16 mouse cellular contexts compared by ENCODE assay signal in genomic region chr13:102070740-102071139, GRCm38 (mm10).
DNase-seq lines count a peak whose midpoint lies in the region; ATAC-seq lines count a peak whose summit lies in the region.
"Had no signal": no experiment of that assay in that cellular context is flagged by ENCODE, and none has a peak within 500 bp of the region (broad histone marks: within the 10 kb centered on the region; RNA-seq: fewer than 3 reads in every experiment).

No protein-coding gene starts in this region.

- H3K36me3 ChIP-seq in embryonic facial prominence, embryonic 11.5 days (replicated peaks; ENCODE audit: control insufficient read depth, insufficient read depth, low read depth, low read length): no peaks in the 10 kb centered on the region
- H3K36me3 ChIP-seq in embryonic facial prominence, embryonic 10.5 days (replicated peaks): no peaks in the 10 kb centered on the region
- no peaks in the 10 kb centered on the region for H3K36me3 ChIP-seq in embryonic facial prominence, embryonic 13.5 days
- H3K36me3 ChIP-seq: heart, embryonic 15.5 days; lung, embryonic 15.5 days; neural tube, embryonic 13.5 days had no signal

- no peak overlapping the region for H3K4me3 ChIP-seq in embryonic facial prominence, embryonic 11.5 days (ENCODE audit: low read depth, low read length)
- no peak overlapping the region for H3K4me3 ChIP-seq in embryonic facial prominence, embryonic 10.5 days
- H3K4me3 ChIP-seq in embryonic facial prominence, embryonic 13.5 days: no peak overlapping the region
- H3K4me3 ChIP-seq: heart, embryonic 15.5 days; left cerebral cortex, adult 2 months; lung, embryonic 15.5 days; megakaryocyte, embryonic 14.5 days; neural tube, embryonic 13.5 days had no signal

- no peak overlapping the region for H3K4me2 ChIP-seq in embryonic facial prominence, embryonic 11.5 days (ENCODE audit: low read depth, low read length)
- no peak overlapping the region for H3K4me2 ChIP-seq in embryonic facial prominence, embryonic 13.5 days
- H3K4me2 ChIP-seq: heart, embryonic 15.5 days; hindbrain, embryonic 14.5 days; lung, embryonic 15.5 days; neural tube, embryonic 13.5 days had no signal

- no peaks in the 10 kb centered on the region for H3K9me3 ChIP-seq in embryonic facial prominence, embryonic 11.5 days (replicated peaks; ENCODE audit: control insufficient read depth, low read length)
- no peaks in the 10 kb centered on the region for H3K9me3 ChIP-seq in embryonic facial prominence, embryonic 10.5 days
- no peaks in the 10 kb centered on the region for H3K9me3 ChIP-seq in embryonic facial prominence, embryonic 13.5 days
- H3K9me3 ChIP-seq: heart, embryonic 15.5 days; lung, embryonic 15.5 days; megakaryocyte, embryonic 14.5 days; neural tube, embryonic 13.5 days had no signal

- DNase-seq in embryonic facial prominence, embryonic 11.5 days (ENCODE audit: low spot score): peak; percentile 4
- no peak for DNase-seq in embryonic facial prominence, embryonic 10.5 days (ENCODE audit: low spot score)
- peak; percentile 15 for DNase-seq in 3T3-L1 (ENCODE audit: low read depth, low spot score)
- DNase-seq in telencephalon, adult 2 months (ENCODE audit: low read depth, low spot score): peak; percentile 5
- DNase-seq in right cerebral cortex, postnatal 25 days: no peak
- DNase-seq in embryo, embryonic 11 days: no peak
- DNase-seq in kidney, postnatal 36 days: no peak
- DNase-seq: cerebellum, adult 8-10 months; kidney, adult 8-10 months had no signal

- no peaks in the 10 kb centered on the region for H3K4me1 ChIP-seq in embryonic facial prominence, embryonic 11.5 days (ENCODE audit: control insufficient read depth, insufficient read depth, low read length)
- H3K4me1 ChIP-seq in embryonic facial prominence, embryonic 10.5 days: peaks cover 6% of the 10 kb centered on the region
- peaks cover 23% of the 10 kb centered on the region for H3K4me1 ChIP-seq in embryonic facial prominence, embryonic 13.5 days
- H3K4me1 ChIP-seq: heart, embryonic 15.5 days; lung, embryonic 15.5 days; neural tube, embryonic 13.5 days had no signal

- no peak overlapping the region for H3K9ac ChIP-seq in embryonic facial prominence, embryonic 11.5 days (replicated peaks; ENCODE audit: low read length)
- no peak overlapping the region for H3K9ac ChIP-seq in embryonic facial prominence, embryonic 13.5 days
- H3K9ac ChIP-seq: heart, embryonic 15.5 days; hindbrain, embryonic 14.5 days; lung, embryonic 15.5 days; neural tube, embryonic 13.5 days had no signal

- no peak for ATAC-seq in embryonic facial prominence, embryonic 11.5 days (replicated peaks; ENCODE audit: insufficient number of reproducible peaks, low FRiP score, low TSS enrichment, low read depth)
- no peak for ATAC-seq in embryonic facial prominence, embryonic 13.5 days (ENCODE audit: insufficient number of reproducible peaks, insufficient read depth, low FRiP score, low TSS enrichment, low read depth)

- 41% methylated on average over 3 of the region's 3 CpGs for WGBS in embryonic facial prominence, embryonic 11.5 days
- 46% methylated on average over 3 of the region's 3 CpGs for WGBS in embryonic facial prominence, embryonic 10.5 days
- 20% methylated on average over 3 of the region's 3 CpGs for WGBS in embryonic facial prominence, embryonic 13.5 days

- no peaks in the 10 kb centered on the region for H3K27me3 ChIP-seq in embryonic facial prominence, embryonic 11.5 days (ENCODE audit: control insufficient read depth, insufficient read depth, low read length)
- no peaks in the 10 kb centered on the region for H3K27me3 ChIP-seq in embryonic facial prominence, embryonic 10.5 days (replicated peaks; ENCODE audit: low read depth, poor library complexity, severe bottlenecking)
- no peaks in the 10 kb centered on the region for H3K27me3 ChIP-seq in embryonic facial prominence, embryonic 13.5 days
- H3K27me3 ChIP-seq: heart, embryonic 15.5 days; lung, embryonic 15.5 days; megakaryocyte, embryonic 14.5 days; neural tube, embryonic 13.5 days had no signal

- H3K27ac ChIP-seq in embryonic facial prominence, embryonic 11.5 days (replicated peaks; ENCODE audit: low read depth, low read length): no peak overlapping the region
- no peak overlapping the region; the same call in 1 of the 2 replicates for H3K27ac ChIP-seq in embryonic facial prominence, embryonic 10.5 days (replicated peaks)
- peak overlapping the region; percentile 80 for H3K27ac ChIP-seq in embryonic facial prominence, embryonic 13.5 days
- H3K27ac ChIP-seq: heart, embryonic 15.5 days; hindbrain, embryonic 14.5 days; left cerebral cortex, adult 2 months; lung, embryonic 15.5 days; neural tube, embryonic 13.5 days had no signal

Comparison
In these comparisons a context has a peak if more than half of its experiments do, and no peak if none do; other contexts are left out.
1. DNase-seq: peak in embryonic facial prominence, embryonic 11.5 days (single experiment), 3T3-L1 (single experiment) and telencephalon, adult 2 months (single experiment); none in embryonic facial prominence, embryonic 10.5 days (single experiment), right cerebral cortex, postnatal 25 days (single experiment), embryo, embryonic 11 days (single experiment) and kidney, postnatal 36 days (0 of 2).